Mouse (Mus musculus): ENCODE data around the gene Ago3. TPM values are rescaled to one million over a fixed set of nuclear protein-coding genes. Genes with fewer than 3 reads are reported as not detected.
A peak's percentile ranks its signal among the peaks of the same experiment; 100 is the strongest.

Ago3 gene
- polyA plus RNA-seq, 1 experiment from 2014 or later: 18.7 TPM

DNA sequence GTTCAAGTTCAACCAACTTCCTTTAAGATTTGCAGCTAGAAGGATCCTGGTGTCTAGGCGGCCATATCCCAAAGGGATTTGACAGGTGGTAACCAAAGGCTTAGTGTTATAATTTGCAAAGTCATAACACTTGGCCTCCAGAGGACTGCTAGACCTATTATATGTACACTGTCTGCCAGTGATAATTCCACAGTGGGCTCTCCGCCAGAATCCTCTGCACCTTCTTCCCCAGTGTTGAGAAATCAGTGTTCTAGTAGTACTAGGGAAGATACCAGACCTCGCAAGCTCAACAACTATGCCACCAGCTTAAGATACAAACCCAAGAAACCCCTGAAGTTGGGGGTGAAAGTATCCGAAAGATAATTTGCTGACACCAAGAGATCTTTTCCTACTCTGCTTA, 3.8 kb upstream of the Ago3 start:
- peaks cover 9% of the 10 kb centered on the region for H3K4me1 ChIP-seq (replicated peaks; ENCODE audit: control insufficient read depth, insufficient read depth, low read length)
- no peaks in the 10 kb centered on the region for H3K9me3 ChIP-seq (ENCODE audit: control insufficient read depth, low read length)
- peaks cover 16% of the 10 kb centered on the region for H3K36me3 ChIP-seq (ENCODE audit: control insufficient read depth, insufficient read depth)
- no peak overlapping the region for H3K4me3 ChIP-seq (replicated peaks; ENCODE audit: low read length)
- H3K9ac ChIP-seq (replicated peaks; ENCODE audit: low read depth, low read length): no peak overlapping the region
- 91% methylated on average over 4 of the region's 4 CpGs for WGBS
- H3K4me2 ChIP-seq (ENCODE audit: low read length): no peak overlapping the region
- ATAC-seq: no peak
- no peaks in the 10 kb centered on the region for H3K27me3 ChIP-seq (replicated peaks; ENCODE audit: control insufficient read depth, insufficient read depth, low read length)
- no peak overlapping the region for H3K27ac ChIP-seq (ENCODE audit: low read length)

DNA sequence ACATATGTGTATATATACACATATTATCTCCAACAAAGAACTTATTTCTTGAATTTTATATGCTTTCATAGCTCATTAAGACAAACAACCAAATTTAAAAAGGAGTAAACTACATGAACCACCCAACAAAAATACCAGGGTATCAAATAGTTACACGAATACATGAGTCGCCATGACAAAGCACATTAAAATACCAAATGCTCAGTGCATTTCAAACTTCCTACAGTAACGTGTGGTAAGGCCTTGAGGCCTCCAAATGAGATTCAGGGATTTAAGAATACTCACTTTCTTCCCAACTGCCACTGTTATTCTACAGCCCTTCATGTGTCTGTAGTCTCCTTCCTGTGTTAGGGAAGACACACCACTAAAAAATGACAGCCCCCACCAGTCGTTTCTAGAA, 2.4 kb upstream of the Ago3 start:
- Histone ChIP-seq H3K27ac (ENCODE audit: low read length) (no peak overlapping the region), H3K4me3 (replicated peaks; ENCODE audit: low read length) (no peak overlapping the region), H3K9me3 (ENCODE audit: control insufficient read depth, low read length) (no peaks in the 10 kb centered on the region), H3K36me3 (ENCODE audit: control insufficient read depth, insufficient read depth) (peaks cover 11% of the 10 kb centered on the region; the same call in 1 of the 2 replicates), H3K4me2 (ENCODE audit: low read length) (no peak overlapping the region), H3K4me1 (replicated peaks; ENCODE audit: control insufficient read depth, insufficient read depth, low read length) (peaks cover 12% of the 10 kb centered on the region), H3K27me3 (replicated peaks; ENCODE audit: control insufficient read depth, insufficient read depth, low read length) (no peaks in the 10 kb centered on the region), H3K9ac (replicated peaks; ENCODE audit: low read depth, low read length) (no peak overlapping the region)
- no peak for ATAC-seq
- WGBS: 80% methylated on average over 4 of the region's 4 CpGs

DNA sequence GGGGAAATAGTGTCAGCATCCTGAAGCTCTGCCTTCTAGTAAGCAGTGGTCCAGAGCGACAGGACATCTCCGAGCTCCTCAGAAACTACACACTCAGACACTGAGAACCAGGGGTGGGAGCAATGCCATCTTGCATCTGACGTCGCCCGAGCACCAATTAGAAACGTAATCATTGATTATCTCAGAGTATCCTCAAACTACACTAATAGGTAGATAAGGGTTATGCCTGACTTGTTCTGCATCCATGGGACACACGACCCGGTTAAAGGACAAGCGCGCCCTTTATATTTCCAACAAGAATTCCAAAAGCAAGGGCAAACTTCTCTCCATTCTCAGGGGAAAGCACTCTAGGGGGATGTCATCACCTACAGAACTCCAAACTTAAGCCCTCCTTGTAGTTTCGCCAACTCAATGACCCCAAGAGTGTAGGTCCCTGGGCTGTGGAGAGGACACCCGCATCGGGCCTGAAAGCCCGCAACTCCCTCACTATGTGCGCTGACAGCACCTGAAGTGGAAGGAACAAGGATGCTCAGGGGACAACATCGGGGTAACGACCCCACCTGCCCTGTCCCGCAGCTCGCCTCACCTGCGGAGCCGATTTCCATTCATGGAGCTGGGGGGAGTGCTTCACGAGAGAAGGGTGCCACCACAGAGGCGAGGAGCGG, 542 bp downstream of the Ago3 start:
- peak overlapping the region; percentile 78 for H3K4me2 ChIP-seq (ENCODE audit: low read length)
- H3K9ac ChIP-seq (replicated peaks; ENCODE audit: low read depth, low read length): peak overlapping the region; percentile 82
- 1% methylated on average over 24 of the region's 24 CpGs for WGBS
- no peaks in the 10 kb centered on the region for H3K27me3 ChIP-seq (replicated peaks; ENCODE audit: control insufficient read depth, insufficient read depth, low read length)
- no peak for ATAC-seq
- no peaks in the 10 kb centered on the region for H3K9me3 ChIP-seq (ENCODE audit: control insufficient read depth, low read length)
- H3K36me3 ChIP-seq (ENCODE audit: control insufficient read depth, insufficient read depth): no peaks in the 10 kb centered on the region
- peak overlapping the region; percentile 80 for H3K27ac ChIP-seq (ENCODE audit: low read length)
- peak overlapping the region; percentile 89 for H3K4me3 ChIP-seq (replicated peaks; ENCODE audit: low read length)
- peaks cover 12% of the 10 kb centered on the region for H3K4me1 ChIP-seq (replicated peaks; ENCODE audit: control insufficient read depth, insufficient read depth, low read length)

DNA sequence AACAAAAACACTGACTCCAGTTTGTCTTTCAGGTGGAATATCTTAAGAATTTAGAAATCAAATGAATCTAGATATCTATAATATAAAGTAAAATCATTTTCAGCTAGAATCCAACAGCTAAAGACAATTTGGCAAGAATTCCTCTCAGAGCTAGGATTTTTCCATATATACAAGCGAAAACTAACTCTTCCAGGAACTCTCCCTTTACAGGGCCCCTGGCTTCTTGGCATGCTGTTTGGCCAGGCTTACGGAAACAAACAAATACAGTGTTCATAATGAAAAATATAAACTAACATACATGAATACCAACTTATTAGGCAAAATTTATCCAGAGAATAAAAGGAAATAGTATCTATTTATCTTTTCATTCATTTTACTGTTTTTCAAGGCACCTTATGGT, 5.5 kb downstream of the Ago3 start:
- 81% methylated on average over 2 of the region's 2 CpGs for WGBS

DNA sequence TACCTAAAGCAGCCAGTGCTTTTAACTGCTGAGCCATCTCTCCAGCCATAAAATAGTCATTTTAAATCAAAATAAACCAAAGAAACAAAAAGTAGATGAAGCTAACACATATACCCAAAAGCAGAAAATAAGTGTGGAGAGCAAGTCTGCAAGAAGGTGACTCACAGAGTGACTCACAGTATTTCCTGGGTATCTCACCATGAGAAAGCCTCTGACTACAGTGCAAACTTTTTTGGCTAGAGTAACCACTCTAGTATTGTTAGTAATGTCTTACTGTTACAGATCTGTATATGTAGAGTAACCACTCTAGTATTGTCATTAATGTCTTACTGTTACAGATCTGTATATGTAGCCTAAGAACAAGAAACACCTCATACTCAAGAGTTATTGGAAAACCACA, 13.6 kb downstream of the Ago3 start:
- no peak overlapping the region for H3K4me2 ChIP-seq (ENCODE audit: low read length)
- no peaks in the 10 kb centered on the region for H3K4me1 ChIP-seq (replicated peaks; ENCODE audit: control insufficient read depth, insufficient read depth, low read length)
- H3K4me3 ChIP-seq (replicated peaks; ENCODE audit: low read length): no peak overlapping the region
- H3K27me3 ChIP-seq (replicated peaks; ENCODE audit: control insufficient read depth, insufficient read depth, low read length): no peaks in the 10 kb centered on the region
- no peak overlapping the region for H3K27ac ChIP-seq (ENCODE audit: low read length)
- no peak overlapping the region for H3K9ac ChIP-seq (replicated peaks; ENCODE audit: low read depth, low read length)
- no peak for ATAC-seq
- H3K9me3 ChIP-seq (ENCODE audit: control insufficient read depth, low read length): no peaks in the 10 kb centered on the region
- no peaks in the 10 kb centered on the region for H3K36me3 ChIP-seq (ENCODE audit: control insufficient read depth, insufficient read depth)

More for the DNA sequence above, 5.5 kb downstream of the Ago3 start:
- Histone ChIP-seq H3K27me3 (replicated peaks; ENCODE audit: control insufficient read depth, insufficient read depth, low read length) (no peaks in the 10 kb centered on the region), H3K9ac (replicated peaks; ENCODE audit: low read depth, low read length) (no peak overlapping the region), H3K36me3 (ENCODE audit: control insufficient read depth, insufficient read depth) (no peaks in the 10 kb centered on the region), H3K4me3 (replicated peaks; ENCODE audit: low read length) (no peak overlapping the region), H3K4me2 (ENCODE audit: low read length) (no peak overlapping the region), H3K27ac (ENCODE audit: low read length) (no peak overlapping the region), H3K9me3 (ENCODE audit: control insufficient read depth, low read length) (no peaks in the 10 kb centered on the region), H3K4me1 (replicated peaks; ENCODE audit: control insufficient read depth, insufficient read depth, low read length) (peaks cover 9% of the 10 kb centered on the region)
- ATAC-seq: no peak

DNA sequence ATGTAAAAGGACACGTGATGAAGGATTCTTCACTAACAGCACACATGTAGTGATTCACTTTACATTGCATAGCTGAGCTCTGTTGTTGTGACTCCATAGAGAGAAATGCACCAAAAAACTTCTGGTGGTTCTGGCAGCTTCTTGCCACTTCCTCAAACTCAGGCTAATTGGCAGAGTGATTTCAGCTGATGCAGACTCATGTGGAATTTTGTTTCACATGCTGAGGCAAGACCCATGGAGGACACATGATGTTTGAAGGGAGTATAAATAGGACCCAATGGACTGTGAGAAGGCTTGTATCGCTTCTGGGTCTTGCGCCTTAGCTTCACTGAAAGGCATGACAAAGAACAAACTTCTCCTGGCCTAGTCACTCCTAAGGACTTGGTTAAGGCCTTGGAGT, 16.8 kb downstream of the Ago3 start:
- WGBS: 95% methylated on average over 3 of the region's 3 CpGs
- no peak for ATAC-seq
- Histone ChIP-seq H3K4me3 (replicated peaks; ENCODE audit: low read length) (no peak overlapping the region), H3K27ac (ENCODE audit: low read length) (no peak overlapping the region), H3K9ac (replicated peaks; ENCODE audit: low read depth, low read length) (no peak overlapping the region), H3K36me3 (ENCODE audit: control insufficient read depth, insufficient read depth) (no peaks in the 10 kb centered on the region), H3K4me1 (replicated peaks; ENCODE audit: control insufficient read depth, insufficient read depth, low read length) (no peaks in the 10 kb centered on the region), H3K27me3 (replicated peaks; ENCODE audit: control insufficient read depth, insufficient read depth, low read length) (no peaks in the 10 kb centered on the region), H3K4me2 (ENCODE audit: low read length) (no peak overlapping the region), H3K9me3 (ENCODE audit: control insufficient read depth, low read length) (no peaks in the 10 kb centered on the region)

DNA sequence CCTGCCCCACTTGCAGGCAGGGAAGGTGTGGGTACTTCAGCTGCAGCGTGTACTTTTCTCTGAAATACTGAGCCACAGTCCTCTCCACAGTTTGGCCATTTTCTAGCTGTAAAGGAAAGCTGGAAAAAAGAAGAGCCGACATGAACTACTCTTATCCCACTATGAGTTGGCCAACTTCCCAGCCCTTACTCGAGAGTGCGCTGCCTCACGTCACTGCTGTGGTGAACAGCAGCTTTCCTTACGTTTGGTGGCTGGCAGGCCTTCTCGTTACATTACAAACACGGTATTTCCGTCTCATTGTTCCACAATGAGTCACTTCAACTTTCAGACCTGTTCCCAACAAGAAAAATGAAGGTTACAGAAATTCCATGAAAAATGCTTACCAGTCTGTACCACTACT, 57.9 kb downstream of the Ago3 start:
- no peaks in the 10 kb centered on the region for H3K4me1 ChIP-seq (replicated peaks; ENCODE audit: control insufficient read depth, insufficient read depth, low read length)
- WGBS: 67% methylated on average over 9 of the region's 9 CpGs
- no peaks in the 10 kb centered on the region for H3K9me3 ChIP-seq (ENCODE audit: control insufficient read depth, low read length)

DNA sequence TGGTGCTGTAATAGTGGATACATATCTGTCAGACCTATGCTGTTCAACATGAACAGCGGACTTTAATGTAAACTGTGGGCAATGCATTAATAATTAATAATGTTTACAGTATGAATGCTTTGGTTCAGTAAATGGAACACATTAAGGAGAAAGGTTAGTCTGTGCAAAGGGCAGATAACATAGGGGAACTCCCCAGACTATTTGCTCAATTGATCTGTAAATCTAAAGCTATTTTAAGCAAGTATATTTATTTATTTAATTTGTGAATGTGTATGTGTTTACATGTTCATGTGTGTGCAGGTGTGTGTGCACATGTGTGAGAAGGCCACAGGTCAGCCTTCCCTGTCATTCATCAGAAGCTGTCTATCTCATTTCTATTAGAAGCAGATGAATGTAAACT, 69.3 kb downstream of the Ago3 start:
- Histone ChIP-seq H3K9me3 (ENCODE audit: control insufficient read depth, low read length) (no peaks in the 10 kb centered on the region), H3K4me1 (replicated peaks; ENCODE audit: control insufficient read depth, insufficient read depth, low read length) (no peaks in the 10 kb centered on the region), H3K9ac (replicated peaks; ENCODE audit: low read depth, low read length) (no peak overlapping the region), H3K36me3 (ENCODE audit: control insufficient read depth, insufficient read depth) (peaks cover 4% of the 10 kb centered on the region; the same call in 1 of the 2 replicates), H3K27me3 (replicated peaks; ENCODE audit: control insufficient read depth, insufficient read depth, low read length) (no peaks in the 10 kb centered on the region), H3K4me2 (ENCODE audit: low read length) (no peak overlapping the region), H3K4me3 (replicated peaks; ENCODE audit: low read length) (no peak overlapping the region), H3K27ac (ENCODE audit: low read length) (no peak overlapping the region)
- ATAC-seq: no peak
- WGBS: 98% methylated on average over 1 of the region's 1 CpGs

More for the DNA sequence above, 57.9 kb downstream of the Ago3 start:
- H3K36me3 ChIP-seq (ENCODE audit: control insufficient read depth, insufficient read depth): peaks cover 6% of the 10 kb centered on the region; the same call in 1 of the 2 replicates
- H3K9ac ChIP-seq (replicated peaks; ENCODE audit: low read depth, low read length): no peak overlapping the region
- no peaks in the 10 kb centered on the region for H3K27me3 ChIP-seq (replicated peaks; ENCODE audit: control insufficient read depth, insufficient read depth, low read length)
- H3K27ac ChIP-seq (ENCODE audit: low read length): no peak overlapping the region
- H3K4me3 ChIP-seq (replicated peaks; ENCODE audit: low read length): no peak overlapping the region
- ATAC-seq: no peak
- H3K4me2 ChIP-seq (ENCODE audit: low read length): no peak overlapping the region

DNA sequence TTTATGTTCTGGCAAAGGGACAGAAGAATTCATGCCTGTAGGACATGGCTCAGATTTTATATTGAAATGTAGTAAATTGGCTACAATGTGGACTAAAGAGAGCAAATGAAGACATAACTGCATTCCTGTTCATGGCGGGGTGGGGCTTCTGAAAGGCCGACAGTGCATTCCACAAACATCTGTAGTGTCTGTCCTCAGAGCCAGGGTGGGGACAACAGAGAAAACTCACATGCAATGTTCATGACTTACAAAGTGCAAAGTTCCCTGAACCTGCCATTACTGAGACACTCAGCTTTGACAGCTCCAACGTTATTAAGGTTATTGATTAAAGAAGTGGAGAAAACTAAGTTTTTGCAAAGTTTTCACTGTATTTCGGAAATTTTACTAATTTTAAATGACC, 85.9 kb downstream of the Ago3 start:
- H3K27me3 ChIP-seq (replicated peaks; ENCODE audit: control insufficient read depth, insufficient read depth, low read length): no peaks in the 10 kb centered on the region
- no peak overlapping the region for H3K4me2 ChIP-seq (ENCODE audit: low read length)
- no peaks in the 10 kb centered on the region for H3K9me3 ChIP-seq (ENCODE audit: control insufficient read depth, low read length)
- ATAC-seq: no peak
- H3K9ac ChIP-seq (replicated peaks; ENCODE audit: low read depth, low read length): no peak overlapping the region
- H3K27ac ChIP-seq (ENCODE audit: low read length): no peak overlapping the region
- H3K36me3 ChIP-seq (ENCODE audit: control insufficient read depth, insufficient read depth): peaks cover 7% of the 10 kb centered on the region
- H3K4me3 ChIP-seq (replicated peaks; ENCODE audit: low read length): no peak overlapping the region
- WGBS: 84% methylated on average over 4 of the region's 4 CpGs
- H3K4me1 ChIP-seq (replicated peaks; ENCODE audit: control insufficient read depth, insufficient read depth, low read length): no peaks in the 10 kb centered on the region

DNA sequence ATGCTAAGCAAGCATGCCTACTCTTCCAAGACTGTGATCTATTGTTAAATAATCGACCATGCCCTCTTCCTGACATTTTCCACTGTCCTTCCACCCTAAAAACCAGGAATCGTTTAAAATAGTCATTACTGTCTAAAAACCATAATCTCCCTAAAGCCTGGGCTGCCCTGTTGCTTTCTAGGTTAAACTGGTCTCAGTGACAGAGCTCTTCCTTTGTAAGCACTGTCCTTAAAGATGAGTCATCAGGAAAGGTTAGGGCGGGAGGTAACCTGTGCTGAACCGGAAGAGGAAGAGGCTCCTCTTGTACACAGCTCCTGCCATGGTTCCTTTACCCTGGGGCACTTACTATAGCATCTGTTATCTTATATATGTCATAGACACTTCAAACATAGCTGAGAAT, 89.9 kb downstream of the Ago3 start:
- Histone ChIP-seq H3K4me1 (replicated peaks; ENCODE audit: control insufficient read depth, insufficient read depth, low read length) (no peaks in the 10 kb centered on the region), H3K27ac (ENCODE audit: low read length) (no peak overlapping the region), H3K4me3 (replicated peaks; ENCODE audit: low read length) (no peak overlapping the region), H3K36me3 (ENCODE audit: control insufficient read depth, insufficient read depth) (0 out of 2 replicates have a peak, but pooled peaks cover 2% of the 10 kb centered on the region), H3K9me3 (ENCODE audit: control insufficient read depth, low read length) (no peaks in the 10 kb centered on the region), H3K9ac (replicated peaks; ENCODE audit: low read depth, low read length) (no peak overlapping the region), H3K27me3 (replicated peaks; ENCODE audit: control insufficient read depth, insufficient read depth, low read length) (no peaks in the 10 kb centered on the region), H3K4me2 (ENCODE audit: low read length) (no peak overlapping the region)
- 78% methylated on average over 4 of the region's 4 CpGs for WGBS
- ATAC-seq: no peak

Data from forebrain, embryonic 16.5 days (tissue).